Mouse (Mus musculus) MEL (cell line): ENCODE results near the gene Kcnj9. TPM values are rescaled to one million over a fixed set of nuclear protein-coding genes. Genes with fewer than 3 reads are reported as not detected.

Experiments used
- DNase-seq: peaks from one replicate; pipeline ENCODE4 v3.0.0; 2011; ENCODE audit warnings: low read depth, low spot score
- H3K27ac ChIP-seq: 2 replicates; pipeline ENCODE4 v1.5.1; 2012; ENCODE audit warnings: low read depth, mild to moderate bottlenecking, control low read depth, low read length, moderate library complexity; ENCODE audit not compliant: control insufficient read depth
- H3K27me3 ChIP-seq, 2 experiments: fragments of 150-350 bp in 1 of 2; sonication (generic) in 1 of 2; 2 replicates each; pipeline ENCODE4 v1.6.1; 2012; ENCODE audit warnings: low read length in 2 of 2, mild to moderate bottlenecking in 2 of 2, improper control_type of control experiment in 1 of 2, moderate library complexity in 1 of 2; ENCODE audit not compliant: insufficient read depth in 2 of 2, control insufficient read depth in 1 of 2
- H3K36me3 ChIP-seq, 2 experiments: 2 replicates each; pipeline ENCODE4 v1.6.1; 2012 to 2014; ENCODE audit warnings: low read length in 2 of 2, improper control_type of control experiment in 1 of 2, inconsistent platforms in 1 of 2, mild to moderate bottlenecking in 1 of 2; ENCODE audit not compliant: insufficient read depth in 2 of 2, control insufficient read depth in 1 of 2
- H3K4me1 ChIP-seq, 2 experiments: fragments of 150-350 bp in 1 of 2; sonication (generic) in 1 of 2; 2 replicates each; pipeline ENCODE4 v1.6.1; 2012; ENCODE audit warnings: low read length in 2 of 2, improper control_type of control experiment in 1 of 2, mild to moderate bottlenecking in 1 of 2; ENCODE audit not compliant: insufficient read depth in 2 of 2, control insufficient read depth in 1 of 2
- H3K4me3 ChIP-seq, 2 experiments: fragments of 150-350 bp in 1 of 2; sonication (generic) in 1 of 2; 2 replicates each; pipeline ENCODE4 v1.5.1; 2012; ENCODE audit warnings: low read depth in 2 of 2, low read length in 2 of 2, mild to moderate bottlenecking in 2 of 2, moderate library complexity in 2 of 2, control low read depth in 1 of 2, improper control_type of control experiment in 1 of 2; ENCODE audit not compliant: control insufficient read depth in 1 of 2, insufficient read depth in 1 of 2
- H3K79me2 ChIP-seq: 2 replicates; pipeline ENCODE4 v1.6.1; 2012; ENCODE audit warnings: mild to moderate bottlenecking, low read length, moderate library complexity; ENCODE audit not compliant: control insufficient read depth, poor library complexity, insufficient read depth
- H3K9ac ChIP-seq: 2 replicates; pipeline ENCODE4 v1.6.1; 2012; ENCODE audit warnings: low read depth, mild to moderate bottlenecking, control low read depth, low read length, moderate library complexity; ENCODE audit not compliant: control insufficient read depth, poor library complexity, severe bottlenecking
- H3K9me3 ChIP-seq: fragments of 150-350 bp; sonication (generic); replicated peaks from 2 replicates; pipeline ENCODE4 v1.6.1; 2012; ENCODE audit warnings: mild to moderate bottlenecking, low read length, improper control_type of control experiment, moderate library complexity; ENCODE audit not compliant: insufficient read depth
- BHLHE40 ChIP-seq: IDR thresholded peaks from 2 replicates; pipeline ENCODE4 v1.6.1; 2012; ENCODE audit warnings: low read depth, mild to moderate bottlenecking, inconsistent platforms, low read length, improper control_type of control experiment, borderline replicate concordance
- CHD1 ChIP-seq: IDR thresholded peaks from 2 replicates; pipeline ENCODE4 v1.6.1; 2012; ENCODE audit warnings: low read depth, mild to moderate bottlenecking, inconsistent platforms, low read length, improper control_type of control experiment
- CHD2 ChIP-seq: IDR thresholded peaks from 2 replicates; pipeline ENCODE4 v1.6.1; 2011; ENCODE audit warnings: low read length, improper control_type of control experiment
- E2F4 ChIP-seq: IDR thresholded peaks from 2 replicates; pipeline ENCODE4 v1.6.1; 2011; ENCODE audit warnings: low read depth, low read length, improper control_type of control experiment, borderline replicate concordance
- ETS1 ChIP-seq: IDR thresholded peaks from 2 replicates; pipeline ENCODE4 v1.6.1; 2012; ENCODE audit warnings: low read depth, mild to moderate bottlenecking, inconsistent platforms, low read length, improper control_type of control experiment, moderate library complexity
- GABPA ChIP-seq: IDR thresholded peaks from 2 replicates; pipeline ENCODE4 v1.6.1; 2012; ENCODE audit warnings: low read depth, mild to moderate bottlenecking, inconsistent platforms, low read length, improper control_type of control experiment, moderate library complexity
- HCFC1 ChIP-seq: IDR thresholded peaks from 2 replicates; pipeline ENCODE4 v1.6.1; 2012; ENCODE audit warnings: low read depth, mild to moderate bottlenecking, inconsistent platforms, low read length, improper control_type of control experiment, moderate library complexity
- MEF2A ChIP-seq: IDR thresholded peaks from 2 replicates; pipeline ENCODE4 v1.6.1; 2014; ENCODE audit warnings: low read depth, mild to moderate bottlenecking, inconsistent platforms, low read length, improper control_type of control experiment; ENCODE audit not compliant: poor library complexity, insufficient replicate concordance, severe bottlenecking; ENCODE audit errors: extremely low read depth
- MYB ChIP-seq: IDR thresholded peaks from 2 replicates; pipeline ENCODE4 v1.6.1; 2011; ENCODE audit warnings: mild to moderate bottlenecking, low read depth, low read length, improper control_type of control experiment
- NRF1 ChIP-seq: IDR thresholded peaks from 2 replicates; pipeline ENCODE4 v1.6.1; 2014; ENCODE audit warnings: low read depth, mild to moderate bottlenecking, inconsistent platforms, low read length, improper control_type of control experiment, moderate library complexity; ENCODE audit not compliant: poor library complexity, insufficient read depth, severe bottlenecking
- POLR2AphosphoS2 ChIP-seq: IDR thresholded peaks from 2 replicates; pipeline ENCODE4 v1.6.1; 2011; ENCODE audit warnings: low read length, improper control_type of control experiment
- SMC3 ChIP-seq: IDR thresholded peaks from 2 replicates; pipeline ENCODE4 v1.6.1; 2011; ENCODE audit warnings: low read depth, low read length, improper control_type of control experiment
- TAL1 ChIP-seq: IDR thresholded peaks from 2 replicates; pipeline ENCODE4 v1.6.1; 2012; ENCODE audit warnings: mild to moderate bottlenecking, inconsistent platforms, low read length, moderate library complexity, mixed read lengths
- TBP ChIP-seq: IDR thresholded peaks from 2 replicates; pipeline ENCODE4 v1.8.0; 2011; ENCODE audit warnings: low read depth, low read length, improper control_type of control experiment
- TCF12 ChIP-seq: IDR thresholded peaks from 2 replicates; pipeline ENCODE4 v1.6.1; 2014; ENCODE audit warnings: low read depth, mild to moderate bottlenecking, inconsistent platforms, low read length, improper control_type of control experiment, moderate library complexity
- UBTF ChIP-seq: IDR thresholded peaks from 2 replicates; pipeline ENCODE4 v1.6.1; 2012; ENCODE audit warnings: low read depth, mild to moderate bottlenecking, inconsistent platforms, low read length, improper control_type of control experiment, moderate library complexity, borderline replicate concordance; ENCODE audit not compliant: insufficient read depth
- USF1 ChIP-seq: IDR thresholded peaks from 2 replicates; pipeline ENCODE4 v1.6.1; 2014; ENCODE audit warnings: low read depth, mild to moderate bottlenecking, inconsistent platforms, low read length, improper control_type of control experiment, moderate library complexity
- ZKSCAN1 ChIP-seq: IDR thresholded peaks from 2 replicates; pipeline ENCODE4 v1.6.1; 2012; ENCODE audit warnings: low read depth, mild to moderate bottlenecking, inconsistent platforms, low read length, improper control_type of control experiment, moderate library complexity
- ZMIZ1 ChIP-seq: IDR thresholded peaks from 2 replicates; pipeline ENCODE4 v1.6.1; 2012; ENCODE audit warnings: low read depth, mild to moderate bottlenecking, inconsistent platforms, low read length, improper control_type of control experiment, moderate library complexity
- polyA plus RNA-seq, 2 experiments: library from polyadenylated mRNA; stranded (reverse) in 1 of 2; unstranded in 1 of 2; fragments of >175 nt in 1 of 2; fragments of >200 nt in 1 of 2; gene quantifications; 2 replicates each; pipeline versions ENCODE4 v1.2.1 to v1.2.4; 2012; ENCODE audit warnings: low replicate concordance in 2 of 2, low read depth in 1 of 2; ENCODE audit not compliant: insufficient read length in 2 of 2, insufficient read depth in 1 of 2, missing spikeins in 1 of 2
- total RNA-seq: library from RNA; depleted of rRNA; stranded (reverse); fragments of 300-350 nt; gene quantifications from 2 replicates; pipeline ENCODE4 v1.2.3, GENCODE M21; 2012

The Kcnj9 gene
- total and polyA plus RNA-seq, 3 experiments, result 0.08 TPM; not detected in 2

- Histone ChIP-seq H3K79me2 (no peaks in the 10 kb centered on the region), H3K4me3 (no peak overlapping the region), H3K27ac (no peak overlapping the region), H3K36me3 (peaks cover 0 to 16% of the 10 kb centered on the region in 2 experiments; a peak in 2 of 4 replicates), H3K9ac (no peak overlapping the region), H3K9me3 (no peaks in the 10 kb centered on the region), H3K27me3 (no peaks in the 10 kb centered on the region; a peak in 1 of 4 replicates), H3K4me1 (peaks cover 6 to 28% of the 10 kb centered on the region in 2 experiments)
- no peak for TF ChIP-seq TAL1
- TF ChIP-seq UBTF, result no peak
- TF ChIP-seq HCFC1, result no peak
- no peak for TF ChIP-seq GABPA
- TF ChIP-seq CHD2, result no peak
- no peak for TF ChIP-seq E2F4
- TF ChIP-seq TBP, result no peak
- TF ChIP-seq ETS1, result no peak
- TF ChIP-seq NRF1, result no peak
- no peak for TF ChIP-seq POLR2AphosphoS2
- no peak for TF ChIP-seq BHLHE40
- TF ChIP-seq MEF2A, result no peak
- TF ChIP-seq MYB, result no peak
- no peak for TF ChIP-seq CHD1
- DNase-seq, result no peak
Measured at GRCm38 (mm10) chr1:172279768-172280509, 49.2 kb downstream of the Kcnj9 start.

- H3K79me2 ChIP-seq, result no peaks in the 10 kb centered on the region
- peaks cover 6 to 28% of the 10 kb centered on the region in 2 experiments for H3K4me1 ChIP-seq
- TF ChIP-seq SMC3 (no peak), TCF12 (no peak), ZMIZ1 (no peak), USF1 (no peak), BHLHE40 (no peak), E2F4 (no peak), ZKSCAN1 (no peak)
- TF ChIP-seq, all 39 proteins: peak for 0
- Histone ChIP-seq H3K27ac (no peak overlapping the region), H3K9ac (no peak overlapping the region), H3K27me3 (no peaks in the 10 kb centered on the region; a peak in 1 of 4 replicates), H3K36me3 (peaks cover 0 to 16% of the 10 kb centered on the region in 2 experiments; a peak in 2 of 4 replicates), H3K4me3 (no peak overlapping the region), H3K9me3 (no peaks in the 10 kb centered on the region)
- DNase-seq, result no peak
Measured at GRCm38 (mm10) chr1:172278328-172278727, 50.8 kb downstream of the Kcnj9 start.
